Mouse (Mus musculus) testis, adult 10 weeks (tissue): ENCODE data around the gene Il22. TPM values are rescaled to one million over a fixed set of nuclear protein-coding genes. Genes with fewer than 3 reads are reported as not detected.

Experiments
- polyA plus RNA-seq: library from polyadenylated mRNA; stranded (reverse); fragments of 350-450 nt; fragmentation: Illumina TruSeq; extraction: RNeasy Lipid Tissue Mini Kit (QIAGEN cat#74804); gene quantifications from one replicate; pipeline ENCODE4 v1.2.3, GENCODE M21; 2014; ENCODE audit warnings: low read depth, low replicate concordance

Il22 gene
- polyA plus RNA-seq = not detected

DNA sequence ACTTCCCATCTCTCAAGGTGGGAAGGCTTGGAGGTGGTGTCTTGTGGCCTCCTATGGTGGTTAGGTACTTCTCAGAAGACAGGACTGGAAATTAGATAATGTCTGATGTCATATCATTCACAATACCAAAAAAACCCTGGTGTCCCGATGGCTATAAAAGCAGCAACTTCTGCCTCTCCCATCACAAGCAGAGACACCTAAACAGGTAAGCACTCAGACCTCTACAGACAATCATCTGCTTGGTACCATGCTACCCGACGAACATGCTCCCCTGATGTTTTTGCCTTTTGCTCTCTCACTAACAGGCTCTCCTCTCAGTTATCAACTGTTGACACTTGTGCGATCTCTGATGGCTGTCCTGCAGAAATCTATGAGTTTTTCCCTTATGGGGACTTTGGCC, at the start of gene Il22:
TSS of gene Il22 (plus strand) at position 301 of the 400 bp plus-strand sequence.

DNA sequence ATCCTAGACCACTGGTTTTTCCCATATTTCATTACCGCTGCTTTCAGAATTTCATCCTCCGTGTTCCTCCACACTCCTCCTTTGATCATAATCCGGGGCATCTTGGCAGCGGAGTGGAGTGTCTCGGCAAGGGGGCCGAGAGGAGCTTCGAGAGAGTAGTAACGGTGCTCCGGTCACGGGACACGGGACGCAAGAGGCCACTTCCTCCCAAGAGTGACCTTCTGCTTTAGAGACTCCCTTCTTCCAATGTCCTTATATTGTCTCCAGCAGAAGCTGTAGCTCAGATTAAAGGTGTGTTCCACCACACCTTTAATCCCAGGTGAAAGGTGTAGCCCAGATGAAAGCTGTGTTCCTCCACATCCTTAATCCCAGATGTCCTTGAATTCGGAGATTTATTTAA, 35.9 kb downstream of the Il22 start, which contains the start of gene Gm32717:
TSS of gene Gm32717 (minus strand) at position 101 of the 400 bp plus-strand sequence.

DNA sequence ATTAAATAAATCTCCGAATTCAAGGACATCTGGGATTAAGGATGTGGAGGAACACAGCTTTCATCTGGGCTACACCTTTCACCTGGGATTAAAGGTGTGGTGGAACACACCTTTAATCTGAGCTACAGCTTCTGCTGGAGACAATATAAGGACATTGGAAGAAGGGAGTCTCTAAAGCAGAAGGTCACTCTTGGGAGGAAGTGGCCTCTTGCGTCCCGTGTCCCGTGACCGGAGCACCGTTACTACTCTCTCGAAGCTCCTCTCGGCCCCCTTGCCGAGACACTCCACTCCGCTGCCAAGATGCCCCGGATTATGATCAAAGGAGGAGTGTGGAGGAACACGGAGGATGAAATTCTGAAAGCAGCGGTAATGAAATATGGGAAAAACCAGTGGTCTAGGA, 53.6 kb downstream of the Il22 start, which contains the start of gene Gm32802:
TSS of gene Gm32802 (plus strand) at position 301 of the 400 bp plus-strand sequence.

Other genes with a start within 250 kb of the Il22 start
- 69.2 TPM for gene Mdm1, start 63.1 kb upstream of the Il22 start, polyA plus RNA-seq
- not detected for gene Gm32717, start 35.8 kb downstream of the Il22 start, polyA plus RNA-seq
- gene Gm32802, start 53.7 kb downstream of the Il22 start, polyA plus RNA-seq = not detected
- not detected for gene Iltifb, start 90.1 kb downstream of the Il22 start, polyA plus RNA-seq
- not detected for gene Gm9040, start 122.0 kb downstream of the Il22 start, polyA plus RNA-seq
- gene Gm9044, start 127.5 kb downstream of the Il22 start, polyA plus RNA-seq = not detected
- gene Gm9045, start 132.9 kb downstream of the Il22 start, polyA plus RNA-seq = not detected
- gene Gm9046, start 138.3 kb downstream of the Il22 start, polyA plus RNA-seq = not detected
- not detected for gene Gm9048, start 143.7 kb downstream of the Il22 start, polyA plus RNA-seq
- gene Gm9049, start 149.2 kb downstream of the Il22 start, polyA plus RNA-seq = not detected
- not detected for gene Ifng, start 236.1 kb downstream of the Il22 start, polyA plus RNA-seq